Mouse (Mus musculus): ENCODE data around the gene Vps33a.
A peak's percentile ranks its signal among the peaks of the same experiment; 100 is the strongest.
"Not testable (repeated sequence)": the region's sequence is repeated elsewhere in the genome, so short reads cannot be mapped to it uniquely, and the experiment has no call there.

Vps33a gene

DNA sequence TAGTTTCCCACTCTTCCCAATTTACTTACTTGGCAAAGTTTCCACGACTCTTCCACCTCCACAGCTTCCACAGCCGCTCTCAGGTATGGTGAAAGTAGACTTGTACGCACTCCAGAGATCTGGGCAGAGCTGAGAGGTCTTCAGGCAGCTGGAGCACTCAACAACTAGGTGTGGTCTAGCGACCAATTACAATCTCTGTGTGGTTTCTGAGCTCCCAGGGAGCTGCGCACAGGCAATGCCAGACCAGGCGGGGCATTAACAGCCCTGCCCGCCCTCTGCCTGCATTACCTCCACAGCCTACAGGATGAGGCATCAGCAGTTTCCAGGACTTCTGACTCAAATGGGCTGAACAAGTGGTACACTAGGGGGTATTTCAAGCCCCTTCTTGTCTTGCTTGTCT lies 47.6 kb downstream of the Vps33a start, which contains the start of gene Gm49027:
TSS of gene Gm49027 (minus strand) at position 208 of the 400 bp plus-strand sequence.
- no peak for DNase-seq (ENCODE audit: low read depth, low spot score)

DNA sequence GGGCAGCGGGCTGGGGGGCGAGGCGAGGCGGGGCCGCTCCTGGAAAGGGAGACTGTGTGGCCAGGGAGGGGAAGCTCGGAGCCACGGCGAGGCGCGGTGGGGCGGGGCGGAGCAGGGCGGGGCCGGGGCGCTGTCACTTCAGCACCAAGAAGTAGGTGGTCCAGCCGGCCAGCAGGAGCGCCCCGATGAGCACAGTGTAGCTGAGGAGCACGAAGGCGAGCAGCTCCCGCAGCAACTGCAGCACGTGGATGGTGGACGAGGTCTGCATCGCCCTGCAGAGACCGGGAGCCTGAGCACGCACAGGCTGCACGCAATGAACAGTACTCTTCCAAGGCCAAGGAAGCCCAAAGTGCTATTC lies 48.5 kb downstream of the Vps33a start:
- peak; percentile 56 for DNase-seq (ENCODE audit: low read depth, low spot score)

DNA sequence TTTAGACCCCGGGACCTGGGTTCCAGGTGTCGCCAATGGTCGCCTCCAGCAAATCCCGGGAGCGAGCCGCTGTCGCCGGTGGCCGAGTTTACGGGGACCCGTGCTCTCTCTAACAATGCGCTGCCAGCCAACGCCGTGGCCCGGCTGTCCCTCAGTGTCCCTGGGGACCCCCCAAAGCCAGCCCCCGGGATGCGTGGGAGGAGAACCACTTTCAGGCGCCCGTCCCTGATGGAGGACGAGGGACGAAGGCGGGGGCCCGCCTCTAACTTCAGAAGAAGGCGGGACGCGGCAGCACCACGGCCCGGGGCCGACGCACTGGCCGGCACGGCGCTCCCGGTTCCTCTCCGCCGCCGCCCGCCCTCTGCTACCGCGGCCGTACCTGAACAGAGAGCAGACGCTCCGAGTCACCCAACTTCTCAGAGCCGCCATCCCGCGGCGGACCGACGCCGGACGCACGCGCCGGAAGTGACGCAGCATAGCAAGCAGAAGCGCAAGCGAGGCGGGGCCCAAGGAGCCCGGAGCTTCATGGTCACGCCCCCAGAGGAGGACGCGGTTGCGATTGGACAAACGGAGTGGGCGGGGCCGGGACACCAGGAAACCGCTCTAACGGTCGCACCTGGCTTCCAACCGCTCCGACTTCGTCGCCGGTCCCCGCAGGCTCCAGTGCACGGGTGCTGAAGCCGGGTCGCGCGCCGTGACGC lies 49.0 kb downstream of the Vps33a start, which contains the start of gene Diablo:
TSS of gene Diablo (minus strand) at position 485 of the 701 bp plus-strand sequence.
- DNase-seq (ENCODE audit: low read depth, low spot score), result peak; percentile 93

- DNase-seq (ENCODE audit: low read depth, low spot score), result no peak
These were observed 50.7 kb downstream of the Vps33a start for GRCm38 (mm10) chr5:123522166-123522565.

- DNase-seq (ENCODE audit: low read depth, low spot score), result no peak
These were observed 51.2 kb downstream of the Vps33a start for GRCm38 (mm10) chr5:123521621-123522020.

DNA sequence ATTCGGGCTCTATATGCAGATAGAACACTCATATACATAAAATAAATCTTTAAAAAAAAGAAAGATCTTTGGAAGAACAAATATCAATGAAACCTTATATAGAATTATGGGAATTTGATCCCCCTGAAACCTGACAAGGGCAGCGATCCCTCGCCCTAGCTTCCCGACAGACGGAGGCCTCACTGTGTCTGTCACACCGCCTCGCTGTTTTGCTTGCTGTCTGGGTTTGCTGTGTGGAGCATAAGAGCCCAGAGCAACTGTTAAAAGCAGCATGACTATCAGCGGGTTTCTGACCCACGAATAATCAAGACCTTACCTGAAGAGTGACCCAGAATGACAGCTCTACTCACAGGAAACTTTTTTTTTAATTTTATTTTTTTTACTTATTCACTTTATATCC lies 52.2 kb downstream of the Vps33a start:
- DNase-seq (ENCODE audit: low read depth, low spot score), result no peak

DNA sequence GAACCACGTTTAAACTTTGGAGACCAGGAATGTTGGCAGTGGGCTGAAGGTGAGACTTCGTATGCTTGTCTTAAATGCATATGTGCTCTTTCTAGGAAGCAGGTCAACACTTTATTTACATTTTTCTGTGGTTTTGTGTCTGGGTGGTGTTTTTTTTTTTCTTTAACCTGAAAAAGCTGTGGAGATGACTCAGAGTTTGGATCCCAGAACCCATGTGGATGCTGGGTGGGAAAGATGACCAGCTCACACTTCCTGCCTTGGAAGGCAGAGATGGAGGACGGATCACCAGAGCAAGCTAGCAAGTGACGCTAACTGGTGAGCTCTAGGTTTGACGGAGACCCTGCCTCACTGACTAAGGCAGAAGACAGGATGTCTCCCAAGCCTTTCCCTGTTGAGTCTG lies 58.0 kb downstream of the Vps33a start:
- no peak for DNase-seq (ENCODE audit: low read depth, low spot score)

- DNase-seq (ENCODE audit: low read depth, low spot score), result no peak
These were observed 60.7 kb downstream of the Vps33a start for GRCm38 (mm10) chr5:123512102-123512501.

DNA sequence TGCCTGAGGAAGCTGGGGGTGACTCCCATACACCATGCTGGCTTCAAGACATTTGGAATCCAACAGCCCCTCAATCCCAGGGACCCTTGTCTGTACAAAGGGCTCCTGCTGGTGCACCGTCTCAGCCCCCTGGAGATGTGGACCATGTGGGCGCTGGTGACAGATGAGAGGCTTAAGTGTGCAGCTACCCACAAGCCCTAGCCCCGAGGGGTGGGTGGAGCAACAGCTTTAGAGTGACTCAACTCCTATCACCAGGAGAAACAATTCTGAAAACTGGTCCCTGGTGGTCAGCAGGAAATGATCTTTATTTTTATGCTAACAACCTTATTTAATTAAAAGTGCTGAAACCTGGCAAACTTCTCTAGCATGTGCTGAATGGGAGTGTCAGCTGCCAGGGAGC lies 61.4 kb downstream of the Vps33a start:
- not testable (repeated sequence) for DNase-seq (ENCODE audit: low read depth, low spot score)

- no peak for DNase-seq (ENCODE audit: low read depth, low spot score)
These were observed 62.7 kb downstream of the Vps33a start, which contains the start of gene B3gnt4 for GRCm38 (mm10) chr5:123510160-123510559. Gene B3gnt4, plus strand, starts transcription at chr5:123510460.

GRCm38 (mm10) chr5:123508921-123509320 lies 63.9 kb downstream of the Vps33a start:
- DNase-seq (ENCODE audit: low read depth, low spot score), result no peak

GRCm38 (mm10) chr5:123507936-123508723 lies 64.7 kb downstream of the Vps33a start:
- DNase-seq (ENCODE audit: low read depth, low spot score), result peak; percentile 88

DNA sequence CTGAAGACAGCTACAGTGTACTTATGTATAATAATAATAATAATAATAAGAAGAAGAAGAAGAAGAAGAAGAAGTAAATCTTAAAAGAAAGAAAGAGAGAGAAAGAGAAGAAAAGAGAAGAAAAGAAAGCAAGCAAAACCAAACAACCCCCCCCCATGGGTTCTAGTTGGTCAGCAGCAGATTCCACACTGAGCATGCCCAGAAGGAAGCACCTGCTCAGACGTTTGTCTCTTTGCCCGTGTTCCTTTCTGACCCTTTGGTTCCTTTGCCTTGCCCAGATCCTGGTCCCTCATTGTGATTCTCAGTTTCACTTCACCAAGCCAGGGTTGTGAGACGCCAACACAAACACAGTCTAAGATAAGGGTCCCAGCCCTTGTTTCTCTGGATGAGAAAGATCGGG lies 70.9 kb downstream of the Vps33a start:
- no peak for DNase-seq (ENCODE audit: low read depth, low spot score)

DNA sequence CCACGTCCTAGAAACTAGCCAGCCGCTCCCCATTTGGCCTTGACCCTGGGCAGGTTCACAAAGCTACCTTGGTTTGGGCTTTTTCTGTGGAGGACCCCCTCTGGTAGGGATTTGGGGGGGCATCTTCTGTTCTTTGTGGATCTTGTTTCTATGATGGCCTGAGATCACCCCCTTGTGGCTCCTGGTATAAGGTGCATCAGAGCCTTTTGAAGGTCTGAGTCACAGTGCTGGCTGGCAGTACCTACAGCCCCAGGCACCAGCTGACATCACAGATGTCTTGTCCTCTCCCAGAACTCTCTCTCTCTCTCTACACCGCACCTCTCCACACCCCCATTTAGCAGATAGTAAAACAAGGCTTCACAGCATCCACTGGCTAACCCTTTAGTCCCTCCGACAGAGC lies 73.1 kb downstream of the Vps33a start:
- no peak for DNase-seq (ENCODE audit: low read depth, low spot score)

GRCm38 (mm10) chr5:123489935-123490334 lies 82.9 kb downstream of the Vps33a start:
- no peak for DNase-seq (ENCODE audit: low read depth, low spot score)

DNA sequence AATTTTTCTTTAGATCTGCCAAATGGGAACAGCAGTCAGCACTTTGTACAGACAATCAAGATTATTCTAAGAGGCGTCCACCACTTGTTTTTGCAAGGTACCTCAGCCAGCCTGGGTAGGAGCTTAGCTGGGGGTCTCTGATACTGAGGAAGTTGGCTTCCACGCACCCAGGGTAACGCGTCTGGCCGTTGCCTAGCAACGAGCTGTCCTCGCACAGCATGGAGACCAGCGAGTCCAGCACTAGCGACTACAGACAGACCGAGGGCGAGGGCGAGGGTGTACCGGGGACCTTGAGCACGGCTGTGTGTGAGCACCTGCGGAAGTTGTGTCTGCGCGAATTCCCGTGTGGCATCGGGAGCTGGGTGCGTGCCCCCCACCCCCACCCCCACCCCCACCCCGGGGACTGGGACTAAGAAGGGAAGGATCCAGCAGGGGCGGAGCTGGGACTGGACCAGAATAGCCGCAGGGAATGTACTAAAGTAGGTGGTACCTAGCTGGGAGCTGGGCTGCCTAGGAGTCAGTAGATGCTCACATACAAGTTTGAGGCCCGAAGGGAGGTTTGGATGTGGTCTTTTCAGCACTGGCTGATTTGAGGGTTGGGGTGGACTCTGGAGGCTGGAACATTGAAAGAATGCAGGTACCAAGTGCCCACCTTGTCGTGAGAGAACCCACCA lies 83.6 kb downstream of the Vps33a start, which contains the start of the genes Lrrc43 and Il31:
TSS of gene Lrrc43 (plus strand) at position 194 of the 674 bp plus-strand sequence.
TSS of gene Il31 (minus strand) at position 378 of the 674 bp plus-strand sequence.
- no peak for DNase-seq (ENCODE audit: low read depth, low spot score)

DNA sequence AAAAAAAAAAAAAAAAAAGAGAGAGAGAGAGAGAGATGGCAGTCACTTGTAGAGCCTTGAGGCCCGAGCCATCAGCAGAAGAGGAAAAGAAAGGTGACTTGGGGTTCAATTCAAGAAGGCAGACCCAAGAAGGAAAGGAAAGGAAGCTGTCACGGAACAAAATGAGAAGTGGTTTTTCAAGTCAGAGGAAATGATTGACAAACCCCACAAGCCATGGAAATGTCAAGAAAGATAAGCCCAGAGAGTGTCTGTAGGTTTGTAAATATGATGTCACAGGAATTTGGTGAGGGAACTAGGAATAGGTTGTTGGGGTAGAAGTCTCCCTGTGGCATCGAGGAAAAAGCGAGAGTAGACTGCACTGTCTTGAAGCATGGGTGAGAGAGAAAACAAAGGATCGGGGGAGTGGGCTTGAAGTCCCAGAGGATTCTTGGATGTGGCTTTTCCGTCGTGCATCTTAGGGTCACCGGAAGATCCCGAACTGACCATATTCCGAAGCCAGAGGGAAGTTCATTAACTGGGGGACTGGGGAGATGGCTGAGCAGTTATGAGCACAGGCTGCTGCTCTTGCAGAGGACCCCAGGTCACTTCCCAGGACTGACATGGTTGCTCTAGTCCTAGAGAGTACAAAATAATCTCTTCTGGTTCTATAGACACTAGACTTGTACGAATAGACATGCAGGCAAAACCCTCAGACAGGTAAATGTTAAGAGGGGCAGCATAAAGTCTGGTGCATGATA lies 85.0 kb downstream of the Vps33a start:
- DNase-seq (ENCODE audit: low read depth, low spot score), result no peak

All from WW6 (cell line).